Mouse (Mus musculus) heart, postnatal 10 days (tissue): ENCODE measurements around the gene Olfr1263. TPM values are rescaled to one million over a fixed set of nuclear protein-coding genes. Genes with fewer than 3 reads are reported as not detected.

ENCODE experiments used
- DNase-seq, 2 experiments: peaks; one replicate each; pipeline ENCODE4 v3.0.0; 2021
- intact Hi-C: fragments of 180-260 bp; cut with DNase I; formaldehyde crosslinking; loops from one replicate; pipeline ENCODE4 v1.15.1; 2025
- total RNA-seq, 2 experiments: library from RNA; stranded (reverse); gene quantifications; 2 replicates each; pipeline ENCODE4 v1.2.3; 2021

The Olfr1263 gene
- not detected for total RNA-seq

GRCm38 (mm10) chr2:90011831-90012230, at the start of gene Olfr1263:
Gene Olfr1263, plus strand, starts transcription at chr2:90012131.
- intact Hi-C loops = no loop called here
- no peak for DNase-seq

DNA sequence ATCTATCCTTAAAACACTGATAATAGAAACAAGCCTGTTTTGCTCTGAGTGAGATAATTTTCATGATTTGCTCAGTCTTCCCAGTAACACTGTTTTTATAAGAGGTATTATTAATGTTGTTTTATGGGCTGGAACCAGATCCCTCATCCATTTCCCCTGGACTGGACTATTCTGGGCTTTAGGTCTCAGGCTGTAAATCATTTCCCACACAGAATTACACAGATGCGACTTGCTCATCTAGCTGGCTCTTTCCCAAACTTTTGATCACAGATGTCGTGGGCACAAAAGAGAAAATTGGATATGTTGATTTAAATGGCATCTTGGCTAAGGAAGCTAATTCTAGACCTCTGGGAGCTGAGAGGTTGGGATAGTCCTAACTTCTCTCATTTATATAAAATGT, 37.7 kb upstream of the Olfr1263 start, which contains the start of gene Olfr1260:
TSS of gene Olfr1260 (plus strand) at position 157 of the 400 bp plus-strand sequence.
- intact Hi-C loops = no loop called here

DNA sequence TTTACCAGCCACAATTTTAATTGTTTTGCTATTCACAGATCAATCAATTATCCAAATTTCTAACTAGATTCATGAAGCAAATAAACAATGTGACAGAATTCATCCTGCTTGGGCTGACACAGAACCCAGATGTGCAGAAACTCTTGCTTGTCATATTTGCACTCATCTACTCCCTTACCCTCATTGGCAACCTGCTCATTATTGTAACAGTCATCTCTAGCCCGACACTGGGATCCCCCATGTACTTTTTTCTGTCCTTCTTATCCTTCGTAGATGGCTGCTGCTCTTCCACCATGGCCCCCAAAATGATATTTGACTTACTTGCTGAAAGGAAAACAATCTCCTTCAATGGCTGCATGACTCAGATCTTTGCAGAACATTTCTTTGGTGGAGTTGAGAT, 34.2 kb upstream of the Olfr1263 start:
- intact Hi-C loops = no loop called here
- DNase-seq = no peak

More for the DNA sequence above, 37.7 kb upstream of the Olfr1263 start, which contains the start of gene Olfr1260:
- DNase-seq = no peak

GRCm38 (mm10) chr2:89990921-89991320, 21.0 kb upstream of the Olfr1263 start, which contains the start of gene Olfr1261:
Gene Olfr1261, plus strand, starts transcription at chr2:89991221.
- DNase-seq = no peak
- intact Hi-C loops = no loop called here

GRCm38 (mm10) chr2:89999845-90000244, 12.1 kb upstream of the Olfr1263 start, which contains the start of gene Olfr1262:
Gene Olfr1262, plus strand, starts transcription at chr2:90000145.
- intact Hi-C loops = no loop called here

GRCm38 (mm10) chr2:90025477-90025876, 13.5 kb downstream of the Olfr1263 start, which contains the start of gene Olfr1264:
Gene Olfr1264, minus strand, starts transcription at chr2:90025577.
- intact Hi-C loops = no loop called here
- no peak for DNase-seq

More at GRCm38 (mm10) chr2:89999845-90000244, 12.1 kb upstream of the Olfr1263 start, which contains the start of gene Olfr1262:
- no peak for DNase-seq

DNA sequence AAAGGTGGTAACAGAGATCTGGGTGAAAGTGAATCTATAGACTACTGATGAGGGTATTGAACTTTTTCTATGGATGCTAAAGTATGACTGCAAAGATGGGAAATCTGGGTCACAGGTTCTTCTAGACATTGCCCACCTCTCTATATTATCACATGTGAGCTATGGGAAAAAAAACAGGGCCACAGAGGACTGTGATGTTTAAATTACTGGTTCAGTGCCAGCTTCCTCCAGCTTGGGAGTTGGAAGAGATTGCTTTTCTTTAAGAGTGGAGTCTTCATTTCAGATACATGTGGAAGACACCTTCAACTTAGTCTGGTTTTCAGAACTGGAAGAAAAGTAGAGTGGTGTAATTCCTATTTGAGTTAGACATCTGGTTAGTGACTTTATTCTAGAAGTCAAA, 23.1 kb downstream of the Olfr1263 start, which contains the start of gene Olfr1265:
TSS of gene Olfr1265 (plus strand) at position 301 of the 400 bp plus-strand sequence.
- intact Hi-C loops = no loop called here
- no peak for DNase-seq

DNA sequence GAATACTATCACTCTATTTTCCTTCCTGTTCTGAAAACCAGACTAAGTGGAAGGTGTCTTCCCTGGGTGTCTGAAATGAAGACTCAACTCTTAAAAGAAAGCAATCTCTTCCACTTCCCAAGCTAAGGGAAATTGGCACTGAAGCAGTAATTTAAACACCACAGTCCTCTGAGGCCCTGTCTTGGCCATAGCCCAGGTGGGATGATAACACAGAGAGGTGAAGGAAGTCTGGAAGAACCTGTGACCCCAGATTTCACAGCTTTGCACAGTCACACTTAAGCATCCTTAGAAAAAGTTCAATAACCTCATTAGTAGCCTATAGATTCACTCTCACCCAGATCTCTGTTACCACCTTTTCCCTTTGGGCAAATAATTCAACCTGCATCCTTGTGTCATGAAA, 51.6 kb downstream of the Olfr1263 start, which contains the start of gene Olfr140:
TSS of gene Olfr140 (minus strand) at position 101 of the 400 bp plus-strand sequence.
- intact Hi-C loops = no loop called here
- DNase-seq = no peak

Other genes starting within 250 kb of the Olfr1263 start
- gene Olfr1254, start 218.5 kb upstream of the Olfr1263 start, total RNA-seq = not detected
- gene Olfr1255, start 200.1 kb upstream of the Olfr1263 start, total RNA-seq = not detected
- not detected for gene Olfr1256, start 170.6 kb upstream of the Olfr1263 start, total RNA-seq
- gene Olfr48, start 163.9 kb upstream of the Olfr1263 start, total RNA-seq = not detected
- not detected for gene Olfr1257, start 133.7 kb upstream of the Olfr1263 start, total RNA-seq
- gene Olfr1258, start 84.8 kb upstream of the Olfr1263 start, total RNA-seq = not detected
- not detected for gene Olfr1259, start 63.5 kb upstream of the Olfr1263 start, total RNA-seq
- not detected for gene Olfr1260, start 37.8 kb upstream of the Olfr1263 start, total RNA-seq
- not detected for gene Olfr1261, start 20.9 kb upstream of the Olfr1263 start, total RNA-seq
- not detected for gene Olfr1262, start 12.0 kb upstream of the Olfr1263 start, total RNA-seq
- not detected for gene Olfr1264, start 13.4 kb downstream of the Olfr1263 start, total RNA-seq
- gene Olfr1265, start 23.2 kb downstream of the Olfr1263 start, total RNA-seq = not detected
- gene Olfr140, start 51.5 kb downstream of the Olfr1263 start, total RNA-seq = not detected
- gene Olfr1269, start 109.3 kb downstream of the Olfr1263 start, total RNA-seq = not detected
- gene Olfr32, start 130.2 kb downstream of the Olfr1263 start, total RNA-seq = not detected
- not detected for gene Olfr1270, start 141.0 kb downstream of the Olfr1263 start, total RNA-seq
- gene Olfr1506, start 212.4 kb downstream of the Olfr1263 start, total RNA-seq = not detected
- not detected for gene Olfr142, start 245.5 kb downstream of the Olfr1263 start, total RNA-seq